Mouse (Mus musculus) layer of hippocampus, adult 8-10 months (tissue): ENCODE measurements at regions not wholly inside any gene's neighbourhood (a gene's known extent, or its start where the extent isn't known, plus 50 kb on each side); places are given as distances from the start of the nearest gene placed in this dataset.

Source experiments
- DNase-seq, 2 experiments: peaks; one replicate each; pipeline ENCODE4 v3.0.0; 2022; ENCODE audit warnings: low spot score in 2 of 2

GRCm38 (mm10) chr13:60061589-60061988 lies 115.6 kb downstream of the Gas1 start:
- DNase-seq = no peak

GRCm38 (mm10) chr13:60057761-60058274 lies 119.3 kb downstream of the Gas1 start:
- no peak for DNase-seq

- DNase-seq = no peak
These were observed 122.6 kb downstream of the Gas1 start for GRCm38 (mm10) chr13:60054531-60054930.

- no peak for DNase-seq
These were observed 123.1 kb downstream of the Gas1 start for GRCm38 (mm10) chr13:60054081-60054480.

GRCm38 (mm10) chr13:60051866-60052265 lies 125.3 kb downstream of the Gas1 start:
- DNase-seq = no peak

GRCm38 (mm10) chr13:60050799-60051580 lies 126.2 kb downstream of the Gas1 start:
- peak; percentile 29 to 58 for DNase-seq

GRCm38 (mm10) chr13:60049703-60050102 lies 127.5 kb downstream of the Gas1 start:
- no peak for DNase-seq

- peak in 1 of 2 experiments; percentile 20 for DNase-seq
These were observed 129.1 kb downstream of the Gas1 start for GRCm38 (mm10) chr13:60047791-60048730.

GRCm38 (mm10) chr13:60045752-60046151 lies 131.4 kb downstream of the Gas1 start:
- DNase-seq = no peak

- DNase-seq = peak in 1 of 2 experiments; percentile 18
These were observed 132.3 kb downstream of the Gas1 start for GRCm38 (mm10) chr13:60044876-60045275.

GRCm38 (mm10) chr13:60042443-60042842 lies 134.7 kb downstream of the Gas1 start:
- DNase-seq = no peak

- DNase-seq = no peak
These were observed 141.5 kb downstream of the Gas1 start for GRCm38 (mm10) chr13:60035536-60036130.

GRCm38 (mm10) chr13:60033116-60033515 lies 144.0 kb downstream of the Gas1 start:
- no peak for DNase-seq

GRCm38 (mm10) chr13:60032586-60032985 lies 144.6 kb downstream of the Gas1 start:
- no peak for DNase-seq

GRCm38 (mm10) chr13:60029591-60029990 lies 147.6 kb downstream of the Gas1 start:
- no peak for DNase-seq

GRCm38 (mm10) chr13:60020175-60020487 lies 157.0 kb downstream of the Gas1 start:
- DNase-seq = no peak

- DNase-seq = no peak
These were observed 157.6 kb downstream of the Gas1 start for GRCm38 (mm10) chr13:60019291-60020174.

- DNase-seq = no peak
These were observed 161.3 kb downstream of the Gas1 start for GRCm38 (mm10) chr13:60015854-60016366.

GRCm38 (mm10) chr13:60012046-60012813 lies 164.9 kb downstream of the Gas1 start:
- peak; percentile 20 to 26 for DNase-seq

GRCm38 (mm10) chr13:60011092-60011491 lies 166.1 kb downstream of the Gas1 start:
- no peak for DNase-seq
